Mouse (Mus musculus) megakaryocyte, embryonic 14.5 days (primary cell): Measurements from ENCODE around the gene A630001G21Rik. TPM values are rescaled to one million over a fixed set of nuclear protein-coding genes. Genes with fewer than 3 reads are reported as not detected.

ENCODE experiments used
- H3K27me3 ChIP-seq: replicated peaks from 2 replicates; pipeline ENCODE3; 2012; ENCODE audit warnings: inconsistent platforms
- H3K36me3 ChIP-seq: replicated peaks from 2 replicates; pipeline ENCODE3; 2012; ENCODE audit warnings: low read length, inconsistent platforms, mixed read lengths
- H3K4me1 ChIP-seq: 2 replicates; pipeline ENCODE4 v1.6.1; 2012; ENCODE audit warnings: inconsistent platforms
- H3K4me3 ChIP-seq: replicated peaks from 2 replicates; pipeline ENCODE3; 2012; ENCODE audit warnings: moderate library complexity, mild to moderate bottlenecking, inconsistent platforms
- H3K9me3 ChIP-seq: 2 replicates; pipeline ENCODE4 v1.6.1; 2012; ENCODE audit warnings: inconsistent platforms
- FLI1 ChIP-seq: IDR thresholded peaks from 2 replicates; pipeline ENCODE4 v1.6.1; 2012; ENCODE audit warnings: low read length, inconsistent platforms, mixed read lengths
- GATA1 ChIP-seq: IDR thresholded peaks from 3 replicates; pipeline ENCODE4 v1.6.1; 2012; ENCODE audit warnings: mixed read lengths, low read length, inconsistent platforms, borderline replicate concordance
- polyA plus RNA-seq: library from polyadenylated mRNA; stranded (reverse); fragments of >175 nt; gene quantifications from 2 replicates; pipeline ENCODE4 v1.2.3, GENCODE M21; 2012; ENCODE audit warnings: low replicate concordance; ENCODE audit not compliant: insufficient read depth

Gene A630001G21Rik
- polyA plus RNA-seq, 1 experiment = 5.2 TPM

GRCm38 (mm10) chr1:85690544-85690943 is 87.9 kb downstream of the A630001G21Rik start:
- TF ChIP-seq GATA1 (no peak), FLI1 (no peak)
- H3K27me3 ChIP-seq = no peaks in the 10 kb centered on the region
- H3K36me3 ChIP-seq = peaks cover 29% of the 10 kb centered on the region
- H3K4me1 ChIP-seq = peaks cover 33% of the 10 kb centered on the region
- H3K4me3 ChIP-seq = no peak overlapping the region
- H3K9me3 ChIP-seq = 0 out of 2 replicates have a peak, but pooled peaks cover 3% of the 10 kb centered on the region

- Histone ChIP-seq H3K4me3 (peak overlapping the region; percentile 21), H3K27me3 (no peaks in the 10 kb centered on the region), H3K4me1 (peaks cover 20% of the 10 kb centered on the region), H3K36me3 (peaks cover 36% of the 10 kb centered on the region), H3K9me3 (0 out of 2 replicates have a peak, but pooled peaks cover 3% of the 10 kb centered on the region)
- TF ChIP-seq FLI1 (no peak), GATA1 (no peak)
These were observed 91.1 kb downstream of the A630001G21Rik start for GRCm38 (mm10) chr1:85687346-85687745.

GRCm38 (mm10) chr1:85686666-85687065 is 91.8 kb downstream of the A630001G21Rik start:
- Histone ChIP-seq H3K9me3 (0 out of 2 replicates have a peak, but pooled peaks cover 3% of the 10 kb centered on the region), H3K27me3 (no peaks in the 10 kb centered on the region), H3K4me1 (peaks cover 16% of the 10 kb centered on the region), H3K4me3 (no peak overlapping the region), H3K36me3 (peaks cover 36% of the 10 kb centered on the region)
- TF ChIP-seq GATA1 = no peak
- TF ChIP-seq FLI1 = no peak

GRCm38 (mm10) chr1:85680226-85680625 is 98.2 kb downstream of the A630001G21Rik start:
- H3K4me3 ChIP-seq = no peak overlapping the region
- H3K9me3 ChIP-seq = no peaks in the 10 kb centered on the region
- 0 out of 2 replicates have a peak, but pooled peaks cover 3% of the 10 kb centered on the region for H3K4me1 ChIP-seq
- no peaks in the 10 kb centered on the region for H3K27me3 ChIP-seq
- TF ChIP-seq GATA1 (no peak), FLI1 (no peak)
- peaks cover 48% of the 10 kb centered on the region for H3K36me3 ChIP-seq

Other genes starting within 250 kb of the A630001G21Rik start
- gene G530012D18Rik, start 203.0 kb downstream of the A630001G21Rik start, polyA plus RNA-seq = not detected in 2 replicates
- 7.2 and 10.5 TPM in 2 replicates for gene Sp110, start 179.8 kb downstream of the A630001G21Rik start, polyA plus RNA-seq
- gene Sp140, start 178.3 kb downstream of the A630001G21Rik start, polyA plus RNA-seq = 1.3 and 8.1 TPM in 2 replicates
- gene Sp100, start 128.7 kb downstream of the A630001G21Rik start, polyA plus RNA-seq = 8.0 TPM in 1 of 2 replicates, not detected in the other
- 9.3 and 12.9 TPM in 2 replicates for gene Cab39, start 14.8 kb upstream of the A630001G21Rik start, polyA plus RNA-seq
- gene Itm2c, start 115.6 kb upstream of the A630001G21Rik start, polyA plus RNA-seq = 10.0 and 50.2 TPM in 2 replicates
- not detected in 2 replicates for gene 4933407L21Rik, start 149.8 kb upstream of the A630001G21Rik start, polyA plus RNA-seq
- gene Gpr55, start 182.4 kb upstream of the A630001G21Rik start, polyA plus RNA-seq = not detected in 2 replicates
- not detected in 2 replicates for gene Spata3, start 238.2 kb upstream of the A630001G21Rik start, polyA plus RNA-seq